Mouse (Mus musculus): ENCODE measurements at regions not wholly inside any gene's neighbourhood (a gene's known extent, or its start where the extent isn't known, plus 50 kb on each side); places are given as distances from the start of the nearest gene placed in this dataset.

GRCm38 (mm10) chr9:69814432-69814831, 53.7 kb upstream of the Foxb1 start:
- DNase-seq (ENCODE audit: extremely low spot score in 1 of 2, low spot score in 1 of 2), result no peak

GRCm38 (mm10) chr9:69823179-69823966, 62.6 kb upstream of the Foxb1 start:
- peak in 1 of 2 experiments; percentile 10 for DNase-seq (ENCODE audit: extremely low spot score in 1 of 2, low spot score in 1 of 2)

- no peak for DNase-seq (ENCODE audit: extremely low spot score in 1 of 2, low spot score in 1 of 2)
These were observed 67.7 kb upstream of the Foxb1 start for GRCm38 (mm10) chr9:69828428-69828827.

GRCm38 (mm10) chr9:69835396-69835795, 74.7 kb upstream of the Foxb1 start:
- no peak for DNase-seq (ENCODE audit: extremely low spot score in 1 of 2, low spot score in 1 of 2)

- DNase-seq (ENCODE audit: extremely low spot score in 1 of 2, low spot score in 1 of 2), result no peak
These were observed 78.5 kb upstream of the Foxb1 start for GRCm38 (mm10) chr9:69839198-69839597.

GRCm38 (mm10) chr9:69844712-69845111, 84.0 kb upstream of the Foxb1 start:
- no peak for DNase-seq (ENCODE audit: extremely low spot score in 1 of 2, low spot score in 1 of 2)

GRCm38 (mm10) chr9:69845210-69845609, 84.5 kb upstream of the Foxb1 start:
- DNase-seq (ENCODE audit: extremely low spot score in 1 of 2, low spot score in 1 of 2), result no peak

- no peak for DNase-seq (ENCODE audit: extremely low spot score in 1 of 2, low spot score in 1 of 2)
These were observed 95.9 kb upstream of the Foxb1 start for GRCm38 (mm10) chr9:69856621-69857020.

- no peak for DNase-seq (ENCODE audit: extremely low spot score in 1 of 2, low spot score in 1 of 2)
These were observed 97.9 kb upstream of the Foxb1 start for GRCm38 (mm10) chr9:69858619-69859018.

- no peak for DNase-seq (ENCODE audit: extremely low spot score in 1 of 2, low spot score in 1 of 2)
These were observed 109.4 kb upstream of the Foxb1 start for GRCm38 (mm10) chr9:69870182-69870581.

GRCm38 (mm10) chr9:69886351-69886750, 102.9 kb upstream of the Bnip2 start:
- DNase-seq (ENCODE audit: extremely low spot score in 1 of 2, low spot score in 1 of 2), result no peak

GRCm38 (mm10) chr9:69898016-69898415, 91.2 kb upstream of the Bnip2 start:
- no peak for DNase-seq (ENCODE audit: extremely low spot score in 1 of 2, low spot score in 1 of 2)

- DNase-seq (ENCODE audit: extremely low spot score in 1 of 2, low spot score in 1 of 2), result peak; percentile 9 to 26
These were observed 89.9 kb upstream of the Bnip2 start for GRCm38 (mm10) chr9:69899371-69899770.

GRCm38 (mm10) chr9:69900871-69901270, 88.4 kb upstream of the Bnip2 start:
- DNase-seq (ENCODE audit: extremely low spot score in 1 of 2, low spot score in 1 of 2), result no peak

GRCm38 (mm10) chr9:69907123-69907945, 81.9 kb upstream of the Bnip2 start:
- no peak for DNase-seq (ENCODE audit: extremely low spot score in 1 of 2, low spot score in 1 of 2)

GRCm38 (mm10) chr9:69910621-69911020, 78.6 kb upstream of the Bnip2 start:
- no peak for DNase-seq (ENCODE audit: extremely low spot score in 1 of 2, low spot score in 1 of 2)

GRCm38 (mm10) chr9:69928126-69928525, 61.1 kb upstream of the Bnip2 start:
- DNase-seq (ENCODE audit: extremely low spot score in 1 of 2, low spot score in 1 of 2), result no peak

GRCm38 (mm10) chr9:69937863-69938262, 51.4 kb upstream of the Bnip2 start:
- DNase-seq (ENCODE audit: extremely low spot score in 1 of 2, low spot score in 1 of 2), result no peak
